ENCODE assay signal across 20 mouse cellular contexts in genomic region chr2:50265215-50265785, GRCm38 (mm10). TPM values are rescaled to one million over a fixed set of nuclear protein-coding genes. Genes with fewer than 3 reads are reported as not detected.
A peak's percentile ranks its signal among the peaks of the same experiment; 100 is the strongest.
DNase-seq lines count a peak whose midpoint lies in the region; ATAC-seq and TF ChIP-seq lines count a peak whose summit lies in the region.
"Had no signal": no experiment of that assay in that cellular context is flagged by ENCODE, and none has a peak within 500 bp of the region (broad histone marks: within the 10 kb centered on the region; RNA-seq: fewer than 3 reads in every experiment).

No protein-coding gene starts in this region.

- no peak overlapping the region for H3K4me2 ChIP-seq in hindbrain, embryonic 16.5 days (ENCODE audit: low read length)
- H3K4me2 ChIP-seq: embryonic facial prominence, embryonic 15.5 days; forebrain, embryonic 15.5 days; hindbrain, embryonic 14.5 days had no signal

- DNase-seq in 3T3-L1 (ENCODE audit: low read depth, low spot score), result peak; percentile 81
- DNase-seq in NIH3T3 (ENCODE audit: low read depth), result peak; percentile 59
- no peak for DNase-seq in adipocyte (ENCODE audit: low spot score)
- DNase-seq in frontal cortex, postnatal 10 days (ENCODE audit: low spot score in 2 of 2), result no peak
- DNase-seq: cerebellum, adult 2 months; cerebellum, postnatal 10 days; embryo, embryonic 11 days; gastrocnemius, postnatal 10 days; heart, adult 18-20 months; heart, postnatal 10 days; kidney, adult 2 months had no signal

- no peak overlapping the region for H3K9ac ChIP-seq in ES-Bruce4 (ENCODE audit: low read depth, poor library complexity, severe bottlenecking)
- no peak overlapping the region for H3K9ac ChIP-seq in hindbrain, embryonic 16.5 days (ENCODE audit: low read depth, low read length)
- H3K9ac ChIP-seq: embryonic facial prominence, embryonic 15.5 days; forebrain, embryonic 15.5 days; hindbrain, embryonic 14.5 days had no signal

- no peak for ATAC-seq in hindbrain, embryonic 16.5 days
- ATAC-seq: CD4-positive, CD25-positive, alpha-beta regulatory T cell, adult 4 months; forebrain, embryonic 15.5 days; intestine, embryonic 16.5 days had no signal

- peak; percentile 81; the same call in 1 of the 2 replicates for TF ChIP-seq EP300 in ES-Bruce4 (IDR thresholded peaks at IDR 0.05; ENCODE audit: insufficient read depth, low read depth, low read length)

- H3K4me1 ChIP-seq in ES-Bruce4 (ENCODE audit: control insufficient read depth, insufficient read depth, low read length), result no peaks in the 10 kb centered on the region
- H3K4me1 ChIP-seq in embryonic fibroblast, embryonic 13.5 days (ENCODE audit: control insufficient read depth, insufficient read depth, low read length), result peaks cover 11% of the 10 kb centered on the region
- no peaks in the 10 kb centered on the region for H3K4me1 ChIP-seq in hindbrain, embryonic 16.5 days (ENCODE audit: control insufficient read depth, insufficient read depth, low read depth, low read length)
- H3K4me1 ChIP-seq: embryonic facial prominence, embryonic 15.5 days; forebrain, embryonic 15.5 days; heart, embryonic 10.5 days had no signal

- TF ChIP-seq CTCF in ES-Bruce4 (IDR thresholded peaks at IDR 0.05; ENCODE audit: low read depth, low read length), result no peak
- TF ChIP-seq CTCF in embryonic fibroblast, embryonic 13.5 days (IDR thresholded peaks at IDR 0.05; ENCODE audit: borderline replicate concordance, insufficient read depth, low read length), result no peak

- H3K4me3 ChIP-seq in ES-Bruce4 (ENCODE audit: low read depth, low read length), result no peak overlapping the region
- H3K4me3 ChIP-seq in embryonic fibroblast, embryonic 13.5 days (ENCODE audit: insufficient read depth, low read length), result no peak overlapping the region
- H3K4me3 ChIP-seq in hindbrain, embryonic 16.5 days (ENCODE audit: low read length), result no peak overlapping the region
- H3K4me3 ChIP-seq: embryonic facial prominence, embryonic 15.5 days; forebrain, embryonic 15.5 days; heart, embryonic 10.5 days had no signal

- H3K27ac ChIP-seq in ES-Bruce4 (ENCODE audit: insufficient read depth, low read length), result peak overlapping the region; percentile 61
- H3K27ac ChIP-seq in embryonic fibroblast, embryonic 13.5 days (ENCODE audit: insufficient read depth, low read length), result 0 out of 2 replicates have a peak overlapping the region, but pooled peaks have one; percentile 64
- no peak overlapping the region for H3K27ac ChIP-seq in hindbrain, embryonic 16.5 days (ENCODE audit: low read depth, low read length)
- H3K27ac ChIP-seq: embryonic facial prominence, embryonic 15.5 days; forebrain, embryonic 15.5 days; heart, embryonic 10.5 days; hindbrain, embryonic 14.5 days had no signal

- peaks cover 8% of the 10 kb centered on the region for H3K9me3 ChIP-seq in ES-Bruce4 (replicated peaks; ENCODE audit: control insufficient read depth, insufficient read depth, low read length, poor library complexity, severe bottlenecking)
- no peaks in the 10 kb centered on the region for H3K9me3 ChIP-seq in hindbrain, embryonic 16.5 days (ENCODE audit: control insufficient read depth, low read length)
- H3K9me3 ChIP-seq: embryonic facial prominence, embryonic 15.5 days; forebrain, embryonic 15.5 days; heart, embryonic 10.5 days had no signal

- no peak for TF ChIP-seq POLR2A in ES-Bruce4 (IDR thresholded peaks at IDR 0.05; ENCODE audit: insufficient read depth, low read length)
- no peak for TF ChIP-seq POLR2A in embryonic fibroblast, embryonic 13.5 days (IDR thresholded peaks at IDR 0.05; ENCODE audit: low read depth, low read length)

- H3K36me3 ChIP-seq in ES-Bruce4 (ENCODE audit: control insufficient read depth, insufficient read depth, low read length, poor library complexity, severe bottlenecking), result no peaks in the 10 kb centered on the region
- no peaks in the 10 kb centered on the region for H3K36me3 ChIP-seq in hindbrain, embryonic 16.5 days (ENCODE audit: control insufficient read depth, insufficient read depth, low read length)
- H3K36me3 ChIP-seq: embryonic facial prominence, embryonic 15.5 days; forebrain, embryonic 15.5 days; heart, embryonic 10.5 days had no signal

- H3K27me3 ChIP-seq in ES-Bruce4 (ENCODE audit: control insufficient read depth, insufficient read depth, low read length, poor library complexity, severe bottlenecking), result peaks cover 7% of the 10 kb centered on the region; the same call in 1 of the 2 replicates
- H3K27me3 ChIP-seq in hindbrain, embryonic 16.5 days (replicated peaks; ENCODE audit: control insufficient read depth, insufficient read depth, low read length), result no peaks in the 10 kb centered on the region
- H3K27me3 ChIP-seq: embryonic facial prominence, embryonic 15.5 days; forebrain, embryonic 15.5 days had no signal

- WGBS in hindbrain, embryonic 16.5 days, result 30% methylated on average over 2 of the region's 2 CpGs

RNA-seq across cellular contexts. Expression of gene Mmadhc, which starts 31.3 kb away (rescaled TPM):
- 88.0 and 89.8 TPM in 2 replicates for polyA plus RNA-seq in ES-Bruce4 (2011; ENCODE audit: insufficient read depth, insufficient read length, low read depth, missing spikeins)
- 118 and 124 TPM in 2 replicates for polyA plus RNA-seq in embryonic fibroblast, embryonic 13.5 days (2011; ENCODE audit: insufficient read length, low read depth, missing spikeins)
- polyA plus RNA-seq in hindbrain, embryonic 16.5 days (2015; fragmentation: Nextera tagmentation; extraction: Ambion mirVana), result 133 and 138 TPM in 2 replicates

Comparison
In these comparisons a context has a peak if more than half of its experiments do, and no peak if none do; other contexts are left out.
1. DNase-seq: peak in 3T3-L1 (single experiment) and NIH3T3 (single experiment); none in adipocyte (single experiment) and frontal cortex, postnatal 10 days (0 of 2).